Mouse (Mus musculus): ENCODE measurements around the gene Rer1.

DNA sequence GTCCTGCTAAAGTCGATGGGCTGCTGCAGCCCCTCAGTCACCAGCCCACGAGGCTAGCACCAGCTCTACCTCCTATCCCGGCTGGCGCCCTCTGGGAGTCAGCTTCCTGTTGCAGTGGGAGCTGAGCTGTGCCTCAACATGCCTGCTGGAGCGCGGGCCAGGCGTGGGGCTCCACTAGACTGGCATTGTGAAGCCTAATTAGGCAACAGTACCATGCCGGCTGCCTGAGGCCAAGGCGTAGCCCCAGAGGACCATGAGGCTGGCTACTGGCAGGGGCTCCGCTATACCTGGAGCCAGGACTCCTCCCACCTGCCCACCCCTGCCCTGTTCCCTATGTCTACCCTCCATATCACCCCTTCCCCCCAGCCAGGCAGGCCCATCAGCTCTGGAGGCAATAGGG is 29.5 kb downstream of the Rer1 start, which contains the start of gene Plch2:
- TF ChIP-seq POLR2A (IDR thresholded peaks at IDR 0.05; ENCODE audit: control insufficient read depth, low read depth, low read length) (no peak), CTCF (IDR thresholded peaks at IDR 0.05; ENCODE audit: control insufficient read depth, insufficient read depth, insufficient replicate concordance, low read depth, low read length) (no peak)

All from testis, adult 2 months (tissue).